Mouse (Mus musculus): Measurements from ENCODE around the gene Mx1. TPM values are rescaled to one million over a fixed set of nuclear protein-coding genes. Genes with fewer than 3 reads are reported as not detected.

Gene Mx1
- polyA plus RNA-seq (2012; rRNA removed) = 0.30 and 0.68 TPM in 2 replicates

DNA sequence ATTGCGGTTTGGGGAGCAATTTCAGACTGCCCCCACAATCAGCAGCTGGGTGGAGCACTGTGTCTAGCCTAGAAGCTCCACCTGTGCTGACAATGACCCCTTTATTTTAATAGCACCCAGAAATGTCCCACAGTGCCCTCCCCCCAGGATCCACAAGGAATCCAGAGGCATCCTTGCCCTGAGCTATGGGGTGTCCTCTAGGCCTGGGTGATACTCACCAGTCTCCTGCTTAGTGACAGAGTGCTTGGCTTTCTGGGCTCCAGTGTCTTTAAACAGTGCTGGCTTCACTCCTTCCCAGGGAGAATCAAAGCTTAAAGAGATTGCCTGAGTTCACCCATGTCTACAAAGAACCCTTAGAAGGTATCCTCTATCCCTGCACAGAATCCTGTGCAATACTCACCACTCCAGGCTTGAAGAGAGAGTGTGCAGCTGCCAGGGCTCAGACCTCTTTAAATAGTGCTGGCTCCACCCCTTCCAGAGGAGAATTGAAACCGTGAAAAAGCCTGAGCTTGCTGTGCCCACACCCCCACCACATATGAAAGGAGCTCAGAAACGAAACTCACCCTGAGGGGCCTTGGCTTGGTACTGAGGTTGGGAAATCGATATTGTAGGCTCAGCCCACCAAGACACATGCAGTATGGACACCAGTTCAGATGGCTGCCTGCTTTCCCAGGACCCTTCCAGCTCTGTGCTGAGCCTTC is at the start of gene Mx1:
Mx1 (minus strand) TSS at position 427 of the 701 bp plus-strand sequence.

Other genes with a start within 250 kb of the Mx1 start
- 1.2 TPM in 2 replicates for gene Bace2, start 106.2 kb downstream of the Mx1 start, polyA plus RNA-seq (2012; rRNA removed)
- not detected in 2 replicates for gene Fam3b, start 51.9 kb upstream of the Mx1 start, polyA plus RNA-seq (2012; rRNA removed)
- 0.59 and 0.94 TPM in 2 replicates for gene Tmprss2, start 148.3 kb upstream of the Mx1 start, polyA plus RNA-seq (2012; rRNA removed)